Mouse (Mus musculus): ENCODE measurements around the gene Rhox3e.
"Not testable (repeated sequence)": the region's sequence is repeated elsewhere in the genome, so short reads cannot be mapped to it uniquely, and the experiment has no call there.

Gene Rhox3e

GRCm38 (mm10) chrX:37541719-37542118 is at the start of gene Rhox3e:
TSS of gene Rhox3e (plus strand) at chrX:37542019.
- DNase-seq, result not testable (repeated sequence)

- not testable (repeated sequence) for DNase-seq
These were observed 27.8 kb upstream of the Rhox3e start, which contains the start of gene Rhox4d for GRCm38 (mm10) chrX:37514059-37514458. TSS of gene Rhox4d (plus strand) at chrX:37514359.

- not testable (repeated sequence) for DNase-seq
These were observed 11.7 kb upstream of the Rhox3e start, which contains the start of gene Rhox2e for GRCm38 (mm10) chrX:37530152-37530551. TSS of gene Rhox2e (plus strand) at chrX:37530452.

- DNase-seq, result not testable (repeated sequence)
These were observed 15.3 kb downstream of the Rhox3e start, which contains the start of gene Rhox4e for GRCm38 (mm10) chrX:37557112-37557511. TSS of gene Rhox4e (plus strand) at chrX:37557412.

- not testable (repeated sequence) for DNase-seq
These were observed 29.3 kb downstream of the Rhox3e start, which contains the start of gene Rhox2f for GRCm38 (mm10) chrX:37571105-37571504. TSS of gene Rhox2f (plus strand) at chrX:37571405.

GRCm38 (mm10) chrX:37572638-37573037 is 30.8 kb downstream of the Rhox3e start:
- not testable (repeated sequence) for DNase-seq

- not testable (repeated sequence) for DNase-seq
These were observed 38.9 kb downstream of the Rhox3e start, which contains the start of gene Rhox3f for GRCm38 (mm10) chrX:37580692-37581091. TSS of gene Rhox3f (plus strand) at chrX:37580992.

Measured in cerebellum, adult 9-11 months (tissue).